Mouse (Mus musculus) ES-Bruce4 (cell line): ENCODE measurements at regions not wholly inside any gene's neighbourhood (a gene's known extent, or its start where the extent isn't known, plus 50 kb on each side); places are given as distances from the start of the nearest gene placed in this dataset.

ENCODE experiments used
- H3K27ac ChIP-seq: 2 replicates; pipeline ENCODE4 v1.5.1; 2012; ENCODE audit warnings: low read length, inconsistent platforms; ENCODE audit not compliant: insufficient read depth
- H3K27me3 ChIP-seq: 2 replicates; pipeline ENCODE4 v1.6.1; 2012; ENCODE audit warnings: mild to moderate bottlenecking, low read length, inconsistent platforms; ENCODE audit not compliant: control insufficient read depth, poor library complexity, insufficient read depth, severe bottlenecking
- H3K36me3 ChIP-seq: 2 replicates; pipeline ENCODE4 v1.6.1; 2012; ENCODE audit warnings: inconsistent platforms, mild to moderate bottlenecking, low read length, moderate library complexity; ENCODE audit not compliant: control insufficient read depth, poor library complexity, insufficient read depth, severe bottlenecking
- H3K4me1 ChIP-seq: one replicate; pipeline ENCODE4 v1.8.1; 2011; ENCODE audit warnings: low read length; ENCODE audit not compliant: control insufficient read depth, insufficient read depth
- H3K4me3 ChIP-seq: 2 replicates; pipeline ENCODE4 v1.5.1; 2011; ENCODE audit warnings: low read depth, mild to moderate bottlenecking, low read length
- H3K9ac ChIP-seq: 2 replicates; pipeline ENCODE4 v1.6.1; 2012; ENCODE audit warnings: low read depth, mild to moderate bottlenecking, inconsistent platforms; ENCODE audit not compliant: poor library complexity, severe bottlenecking
- H3K9me3 ChIP-seq: replicated peaks from 2 replicates; pipeline ENCODE4 v1.6.1; 2012; ENCODE audit warnings: mild to moderate bottlenecking, low read length, inconsistent platforms; ENCODE audit not compliant: control insufficient read depth, poor library complexity, insufficient read depth, severe bottlenecking
- CTCF ChIP-seq: IDR thresholded peaks from one replicate; pipeline ENCODE4 v1.8.1; 2011; ENCODE audit warnings: low read depth, low read length
- EP300 ChIP-seq: IDR thresholded peaks from 2 replicates; pipeline ENCODE4 v1.6.1; 2011; ENCODE audit warnings: low read depth, low read length; ENCODE audit not compliant: insufficient read depth
- POLR2A ChIP-seq: IDR thresholded peaks from one replicate; pipeline ENCODE4 v1.8.1; 2011; ENCODE audit warnings: low read length; ENCODE audit not compliant: insufficient read depth

- H3K4me1 ChIP-seq = no peaks in the 10 kb centered on the region
- H3K9ac ChIP-seq = no peak overlapping the region
- no peaks in the 10 kb centered on the region for H3K36me3 ChIP-seq
- no peak overlapping the region for H3K27ac ChIP-seq
- H3K27me3 ChIP-seq = no peaks in the 10 kb centered on the region
- 0 out of 2 replicates have a peak overlapping the region, but pooled peaks have one; percentile 9 for H3K4me3 ChIP-seq
- H3K9me3 ChIP-seq = no peaks in the 10 kb centered on the region
- no peak for TF ChIP-seq EP300
- TF ChIP-seq POLR2A = no peak
- TF ChIP-seq CTCF = no peak
Observed at GRCm38 (mm10) chr7:135809751-135810379, 93.7 kb upstream of the Mki67 start.

GRCm38 (mm10) chr7:135810971-135811370, 94.8 kb upstream of the Mki67 start:
- Histone ChIP-seq H3K27me3 (no peaks in the 10 kb centered on the region), H3K4me1 (no peaks in the 10 kb centered on the region), H3K27ac (no peak overlapping the region), H3K9me3 (no peaks in the 10 kb centered on the region), H3K4me3 (no peak overlapping the region), H3K9ac (no peak overlapping the region), H3K36me3 (no peaks in the 10 kb centered on the region)
- no peak for TF ChIP-seq POLR2A
- TF ChIP-seq EP300 = no peak
- TF ChIP-seq CTCF = no peak

GRCm38 (mm10) chr7:135813616-135814015, 97.5 kb upstream of the Mki67 start:
- no peak for TF ChIP-seq EP300
- TF ChIP-seq POLR2A = no peak
- TF ChIP-seq CTCF = no peak
- no peaks in the 10 kb centered on the region for H3K36me3 ChIP-seq
- H3K9ac ChIP-seq = no peak overlapping the region

GRCm38 (mm10) chr7:135816191-135816590, 100.0 kb upstream of the Mki67 start:
- H3K9me3 ChIP-seq = no peaks in the 10 kb centered on the region
- H3K4me1 ChIP-seq = no peaks in the 10 kb centered on the region
- no peak overlapping the region for H3K9ac ChIP-seq
- TF ChIP-seq POLR2A (no peak), CTCF (no peak), EP300 (no peak)
- H3K27me3 ChIP-seq = no peaks in the 10 kb centered on the region
- no peaks in the 10 kb centered on the region for H3K36me3 ChIP-seq
- H3K4me3 ChIP-seq = no peak overlapping the region
- no peak overlapping the region for H3K27ac ChIP-seq

More at GRCm38 (mm10) chr7:135813616-135814015, 97.5 kb upstream of the Mki67 start:
- H3K4me1 ChIP-seq = no peaks in the 10 kb centered on the region
- no peak overlapping the region for H3K27ac ChIP-seq
- H3K9me3 ChIP-seq = no peaks in the 10 kb centered on the region
- no peak overlapping the region for H3K4me3 ChIP-seq
- H3K27me3 ChIP-seq = no peaks in the 10 kb centered on the region

- no peaks in the 10 kb centered on the region for H3K27me3 ChIP-seq
- no peaks in the 10 kb centered on the region for H3K36me3 ChIP-seq
- H3K4me3 ChIP-seq = no peak overlapping the region
- H3K9ac ChIP-seq = no peak overlapping the region
- H3K9me3 ChIP-seq = no peaks in the 10 kb centered on the region
- TF ChIP-seq CTCF = no peak
- no peak for TF ChIP-seq EP300
- no peak for TF ChIP-seq POLR2A
- H3K4me1 ChIP-seq = no peaks in the 10 kb centered on the region
- H3K27ac ChIP-seq = no peak overlapping the region
Observed at GRCm38 (mm10) chr7:135817868-135818267, 101.7 kb upstream of the Mki67 start.

- Histone ChIP-seq H3K4me1 (no peaks in the 10 kb centered on the region), H3K27me3 (no peaks in the 10 kb centered on the region), H3K9me3 (no peaks in the 10 kb centered on the region), H3K27ac (no peak overlapping the region), H3K4me3 (no peak overlapping the region), H3K9ac (no peak overlapping the region), H3K36me3 (no peaks in the 10 kb centered on the region)
- TF ChIP-seq EP300 (0 out of 2 replicates have a peak, but pooled peaks have one; percentile 15), POLR2A (no peak), CTCF (no peak)
Observed at GRCm38 (mm10) chr7:135818298-135818697, 102.1 kb upstream of the Mki67 start.
